9 mouse cellular contexts compared by ENCODE assay signal in the genomic region with DNA sequence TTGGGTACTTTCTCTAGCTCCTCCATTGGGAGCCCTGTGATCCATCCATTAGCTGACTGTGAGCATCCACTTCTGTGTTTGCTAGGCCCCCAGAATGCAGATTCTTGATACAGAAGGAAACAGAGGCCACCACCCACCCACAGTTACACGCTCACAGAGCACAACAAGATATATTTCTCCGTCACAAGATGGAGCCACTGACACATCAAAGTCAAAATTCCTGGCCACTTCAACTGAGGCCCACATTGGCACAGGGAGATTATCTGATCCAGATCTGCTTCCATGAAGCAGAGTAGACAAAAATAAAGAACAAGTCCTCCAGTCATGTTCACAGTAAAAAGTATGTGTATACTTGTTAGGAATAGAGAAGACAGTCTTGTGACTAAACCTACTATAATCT. TPM values are rescaled to one million over a fixed set of nuclear protein-coding genes. Genes with fewer than 3 reads are reported as not detected.
DNase-seq lines count a peak whose midpoint lies in the region; ATAC-seq and TF ChIP-seq lines count a peak whose summit lies in the region.
"Had no signal": no experiment of that assay in that cellular context is flagged by ENCODE, and none has a peak within 500 bp of the region (broad histone marks: within the 10 kb centered on the region; RNA-seq: fewer than 3 reads in every experiment).

No protein-coding gene starts in this region.

- intact Hi-C loops in left cerebral cortex, adult 2 months (cut with DNase I) = loop anchor here (2.0 kb wide), 1 partner anchor 235 kb away; no protein-coding TSS in a partner anchor

- DNase-seq in embryonic facial prominence, embryonic 11.5 days (ENCODE audit: low spot score) = peak; percentile 24
- no peak for DNase-seq in embryonic facial prominence, embryonic 10.5 days (ENCODE audit: low spot score)
- DNase-seq in left cerebral cortex, adult 2 months (ENCODE audit: extremely low spot score in 1 of 2, low spot score in 2 of 2) = peak in 1 of 2 experiments; percentile 19
- DNase-seq in left cerebral cortex, adult 11 months (ENCODE audit: low spot score) = no peak
- DNase-seq in Muller cell, postnatal 12 days (ENCODE audit: inconsistent ontology term) = peak; percentile 14
- DNase-seq in kidney, postnatal 10 days = peak; percentile 38
- no peak for DNase-seq in yolk sac, embryonic 10.5 days (ENCODE audit: low spot score)

- no peaks in the 10 kb centered on the region for H3K4me1 ChIP-seq in embryonic facial prominence, embryonic 11.5 days (ENCODE audit: control insufficient read depth, insufficient read depth, low read length)
- no peaks in the 10 kb centered on the region for H3K4me1 ChIP-seq in embryonic facial prominence, embryonic 10.5 days
- H3K4me1 ChIP-seq in midbrain, embryonic 15.5 days = no peaks in the 10 kb centered on the region
- H3K4me1 ChIP-seq: lung, embryonic 15.5 days had no signal

- no peaks in the 10 kb centered on the region for H3K27me3 ChIP-seq in embryonic facial prominence, embryonic 11.5 days (ENCODE audit: control insufficient read depth, insufficient read depth, low read length)
- H3K27me3 ChIP-seq in embryonic facial prominence, embryonic 10.5 days (replicated peaks; ENCODE audit: low read depth, poor library complexity, severe bottlenecking) = no peaks in the 10 kb centered on the region
- H3K27me3 ChIP-seq in midbrain, embryonic 15.5 days (replicated peaks) = no peaks in the 10 kb centered on the region
- H3K27me3 ChIP-seq: lung, embryonic 15.5 days had no signal

- H3K4me2 ChIP-seq in embryonic facial prominence, embryonic 11.5 days (ENCODE audit: low read depth, low read length) = no peak overlapping the region
- no peak overlapping the region for H3K4me2 ChIP-seq in midbrain, embryonic 15.5 days
- H3K4me2 ChIP-seq: lung, embryonic 15.5 days had no signal

- no peak overlapping the region for H3K9ac ChIP-seq in embryonic facial prominence, embryonic 11.5 days (replicated peaks; ENCODE audit: low read length)
- no peak overlapping the region for H3K9ac ChIP-seq in midbrain, embryonic 15.5 days
- H3K9ac ChIP-seq: lung, embryonic 15.5 days had no signal

- H3K9me3 ChIP-seq in embryonic facial prominence, embryonic 11.5 days (replicated peaks; ENCODE audit: control insufficient read depth, low read length) = no peaks in the 10 kb centered on the region
- H3K9me3 ChIP-seq in embryonic facial prominence, embryonic 10.5 days = no peaks in the 10 kb centered on the region
- H3K9me3 ChIP-seq in midbrain, embryonic 15.5 days = no peaks in the 10 kb centered on the region
- H3K9me3 ChIP-seq: lung, embryonic 15.5 days had no signal

- ATAC-seq in embryonic facial prominence, embryonic 11.5 days (replicated peaks; ENCODE audit: insufficient number of reproducible peaks, low FRiP score, low TSS enrichment, low read depth) = no peak
- ATAC-seq in midbrain, embryonic 15.5 days (replicated peaks) = no peak

- no peak overlapping the region for H3K27ac ChIP-seq in embryonic facial prominence, embryonic 11.5 days (replicated peaks; ENCODE audit: low read depth, low read length)
- H3K27ac ChIP-seq in embryonic facial prominence, embryonic 10.5 days (replicated peaks) = no peak overlapping the region
- H3K27ac ChIP-seq in left cerebral cortex, adult 2 months = no peak overlapping the region
- H3K27ac ChIP-seq in midbrain, embryonic 15.5 days = no peak overlapping the region
- H3K27ac ChIP-seq: lung, embryonic 15.5 days had no signal

- no peaks in the 10 kb centered on the region for H3K36me3 ChIP-seq in embryonic facial prominence, embryonic 11.5 days (replicated peaks; ENCODE audit: control insufficient read depth, insufficient read depth, low read depth, low read length)
- no peaks in the 10 kb centered on the region for H3K36me3 ChIP-seq in embryonic facial prominence, embryonic 10.5 days (replicated peaks)
- no peaks in the 10 kb centered on the region for H3K36me3 ChIP-seq in midbrain, embryonic 15.5 days (replicated peaks)
- H3K36me3 ChIP-seq: lung, embryonic 15.5 days had no signal

- TF ChIP-seq CTCF in left cerebral cortex, adult 2 months (IDR thresholded peaks at IDR 0.05) = peak; percentile 46

- 50% methylated on average over 2 of the region's 2 CpGs for WGBS in embryonic facial prominence, embryonic 11.5 days
- 47% methylated on average over 2 of the region's 2 CpGs for WGBS in embryonic facial prominence, embryonic 10.5 days
- 32% methylated on average over 2 of the region's 2 CpGs for WGBS in midbrain, embryonic 15.5 days

- no peak overlapping the region for H3K4me3 ChIP-seq in embryonic facial prominence, embryonic 11.5 days (ENCODE audit: low read depth, low read length)
- no peak overlapping the region for H3K4me3 ChIP-seq in embryonic facial prominence, embryonic 10.5 days
- no peak overlapping the region for H3K4me3 ChIP-seq in left cerebral cortex, adult 2 months
- no peak overlapping the region for H3K4me3 ChIP-seq in midbrain, embryonic 15.5 days
- H3K4me3 ChIP-seq: lung, embryonic 15.5 days had no signal

RNA-seq across cellular contexts. Expression of a gene that starts 6.8 kb away (rescaled TPM):
- polyA plus RNA-seq in embryonic facial prominence, embryonic 11.5 days (2014; fragmentation: Nextera tagmentation; extraction: Ambion mirVana) = 6.9 and 8.8 TPM in 2 replicates
- polyA plus RNA-seq in embryonic facial prominence, embryonic 10.5 days (2016; fragmentation: Nextera tagmentation; extraction: Ambion mirVana) = 10.0 and 11.4 TPM in 2 replicates
- total RNA-seq in left cerebral cortex, adult 2 months (2021) = 10 to 100 TPM; 22.2 to 22.5 TPM
- polyA plus RNA-seq in midbrain, embryonic 15.5 days (2015; fragmentation: Nextera tagmentation; extraction: Ambion mirVana) = 25.8 and 26.8 TPM in 2 replicates

RNA-seq across cellular contexts. Expression of a gene that starts 39.6 kb away (rescaled TPM):
- polyA plus RNA-seq in embryonic facial prominence, embryonic 11.5 days (2014; fragmentation: Nextera tagmentation; extraction: Ambion mirVana) = 24.0 and 24.1 TPM in 2 replicates
- 18.4 and 20.6 TPM in 2 replicates for polyA plus RNA-seq in embryonic facial prominence, embryonic 10.5 days (2016; fragmentation: Nextera tagmentation; extraction: Ambion mirVana)
- 10 to 100 TPM; 52.8 to 72.0 TPM for total RNA-seq in left cerebral cortex, adult 2 months (2021)
- polyA plus RNA-seq in midbrain, embryonic 15.5 days (2015; fragmentation: Nextera tagmentation; extraction: Ambion mirVana) = 20.3 and 20.6 TPM in 2 replicates

Comparison
In these comparisons a context has a peak if more than half of its experiments do, and no peak if none do; other contexts are left out.
1. DNase-seq: peak in embryonic facial prominence, embryonic 11.5 days (single experiment), Muller cell, postnatal 12 days (single experiment) and kidney, postnatal 10 days (single experiment); none in embryonic facial prominence, embryonic 10.5 days (single experiment), left cerebral cortex, adult 11 months (single experiment) and yolk sac, embryonic 10.5 days (single experiment).